Mouse (Mus musculus) thymus, adult 2 months (tissue): Measurements from ENCODE around the gene Sympk. TPM values are rescaled to one million over a fixed set of nuclear protein-coding genes. Genes with fewer than 3 reads are reported as not detected.

Experiments
- DNase-seq: peaks from one replicate; pipeline ENCODE4 v3.0.0; 2021
- H3K27ac ChIP-seq: fragments of 200-500 bp; 2 replicates; pipeline ENCODE4 v1.5.1; 2012; ENCODE audit warnings: low read length, control low read depth; ENCODE audit not compliant: control insufficient read depth, insufficient read depth
- H3K27me3 ChIP-seq: fragments of 200-500 bp; 2 replicates; pipeline ENCODE4 v1.6.1; 2012; ENCODE audit warnings: mild to moderate bottlenecking, low read length, moderate library complexity, mixed read lengths; ENCODE audit not compliant: control insufficient read depth, insufficient read depth
- H3K36me3 ChIP-seq: fragments of 200-500 bp; 2 replicates; pipeline ENCODE4 v1.6.1; 2012; ENCODE audit warnings: mild to moderate bottlenecking, low read length, moderate library complexity; ENCODE audit not compliant: control insufficient read depth, insufficient read depth
- H3K4me1 ChIP-seq: fragments of 200-500 bp; replicated peaks from 2 replicates; pipeline ENCODE4 v1.6.1; 2012; ENCODE audit warnings: low read length; ENCODE audit not compliant: control insufficient read depth, insufficient read depth
- H3K4me3 ChIP-seq: fragments of 200-500 bp; 2 replicates; pipeline ENCODE4 v1.5.1; 2012; ENCODE audit warnings: mild to moderate bottlenecking, low read length, control low read depth, moderate library complexity; ENCODE audit not compliant: control insufficient read depth, insufficient read depth
- CTCF ChIP-seq: fragments of 200-500 bp; IDR thresholded peaks from 2 replicates; pipeline ENCODE4 v1.5.1; 2012; ENCODE audit warnings: mild to moderate bottlenecking, control low read depth, low read length, moderate library complexity, borderline replicate concordance; ENCODE audit not compliant: control insufficient read depth, poor library complexity, insufficient read depth; ENCODE audit errors: extremely low read depth
- POLR2A ChIP-seq: fragments of 200-500 bp; IDR thresholded peaks from 2 replicates; pipeline ENCODE4 v1.6.1; 2012; ENCODE audit warnings: mild to moderate bottlenecking, low read length, control low read depth, moderate library complexity; ENCODE audit not compliant: control insufficient read depth, poor library complexity, insufficient read depth; ENCODE audit errors: extremely low read depth
- WGBS: fragments of 180-500 bp; shearing (Covaris S2); methylation state at CpG from one replicate; pipeline ENCODE4 v1.1.7; 2018; 5-methylcytosine and 5-hydroxymethylcytosine counted together
- polyA plus RNA-seq: library from polyadenylated mRNA; depleted of rRNA; stranded (reverse); fragments of >200 nt; gene quantifications from 2 replicates; pipeline ENCODE4 v1.2.3, GENCODE M21; 2012

Gene Sympk
- polyA plus RNA-seq, 1 experiment: 150 TPM

GRCm38 (mm10) chr7:19086760-19087159, 62.6 kb downstream of the Sympk start:
- WGBS: 81% methylated on average over 18 of the region's 18 CpGs
- H3K4me3 ChIP-seq: no peak overlapping the region
- no peaks in the 10 kb centered on the region; the same call in 1 of the 2 replicates for H3K27me3 ChIP-seq
- no peak overlapping the region for H3K27ac ChIP-seq
- no peaks in the 10 kb centered on the region for H3K36me3 ChIP-seq
- no peaks in the 10 kb centered on the region for H3K4me1 ChIP-seq
- no peak for TF ChIP-seq POLR2A
- TF ChIP-seq CTCF: no peak
- no peak for DNase-seq

- peak; percentile 75 for DNase-seq
- Histone ChIP-seq H3K4me3 (no peak overlapping the region), H3K36me3 (no peaks in the 10 kb centered on the region), H3K27ac (no peak overlapping the region), H3K4me1 (peaks cover 12% of the 10 kb centered on the region), H3K27me3 (peaks cover 7% of the 10 kb centered on the region; the same call in 1 of the 2 replicates)
- peak; percentile 93 for TF ChIP-seq CTCF
- no peak for TF ChIP-seq POLR2A
- 22% methylated on average over 10 of the region's 10 CpGs for WGBS
Observed at GRCm38 (mm10) chr7:19088813-19089212, 64.6 kb downstream of the Sympk start.

- DNase-seq: no peak
- no peak overlapping the region for H3K27ac ChIP-seq
- peaks cover 26% of the 10 kb centered on the region for H3K4me1 ChIP-seq
- H3K27me3 ChIP-seq: peaks cover 18% of the 10 kb centered on the region
- H3K36me3 ChIP-seq: no peaks in the 10 kb centered on the region
- H3K4me3 ChIP-seq: no peak overlapping the region
- TF ChIP-seq POLR2A (no peak), CTCF (no peak)
- 78% methylated on average over 17 of the region's 17 CpGs for WGBS
Observed at GRCm38 (mm10) chr7:19091913-19092312, 67.7 kb downstream of the Sympk start.

- Histone ChIP-seq H3K27ac (no peak overlapping the region), H3K4me3 (no peak overlapping the region), H3K36me3 (no peaks in the 10 kb centered on the region), H3K4me1 (peaks cover 26% of the 10 kb centered on the region), H3K27me3 (peaks cover 18% of the 10 kb centered on the region)
- TF ChIP-seq CTCF: no peak
- no peak for TF ChIP-seq POLR2A
- WGBS: 15% methylated on average over 38 of the region's 38 CpGs
- DNase-seq: peak; percentile 38
Observed at GRCm38 (mm10) chr7:19092381-19093173, 68.4 kb downstream of the Sympk start.

GRCm38 (mm10) chr7:19093174-19093521, 69.0 kb downstream of the Sympk start:
- TF ChIP-seq POLR2A (no peak), CTCF (peak; percentile 98)
- H3K36me3 ChIP-seq: no peaks in the 10 kb centered on the region
- H3K27me3 ChIP-seq: peaks cover 18% of the 10 kb centered on the region
- peaks cover 26% of the 10 kb centered on the region for H3K4me1 ChIP-seq
- peak overlapping the region; percentile 37 for H3K4me3 ChIP-seq
- DNase-seq: peak; percentile 93
- H3K27ac ChIP-seq: no peak overlapping the region
- WGBS: 1% methylated on average over 10 of the region's 15 CpGs

GRCm38 (mm10) chr7:19093537-19094385, 69.6 kb downstream of the Sympk start:
- under 1% methylated on average over 45 of the region's 45 CpGs for WGBS
- peak overlapping the region; percentile 79 for H3K4me3 ChIP-seq
- peaks cover 18% of the 10 kb centered on the region for H3K27me3 ChIP-seq
- peak; percentile 79 for TF ChIP-seq POLR2A
- no peak for TF ChIP-seq CTCF
- H3K4me1 ChIP-seq: peaks cover 26% of the 10 kb centered on the region
- peak; percentile 93 for DNase-seq
- peak overlapping the region; percentile 48; the same call in 1 of the 2 replicates for H3K27ac ChIP-seq
- no peaks in the 10 kb centered on the region for H3K36me3 ChIP-seq
